Mouse (Mus musculus) brown adipose tissue, adult 24 weeks (tissue): Measurements from ENCODE around the gene Gm20479. TPM values are rescaled to one million over a fixed set of nuclear protein-coding genes. Genes with fewer than 3 reads are reported as not detected.

Experiments
- H3K27ac ChIP-seq: fragments of 200-500 bp; replicated peaks from 2 replicates; pipeline ENCODE4 v1.5.1; 2012; ENCODE audit warnings: low read depth, mild to moderate bottlenecking, low read length
- H3K4me1 ChIP-seq: fragments of 200-500 bp; 2 replicates; pipeline ENCODE4 v1.6.1; 2012; ENCODE audit warnings: low read length, mixed read lengths; ENCODE audit not compliant: control insufficient read depth, insufficient read depth, insufficient read length
- H3K4me3 ChIP-seq: fragments of 200-500 bp; 2 replicates; pipeline ENCODE4 v1.5.1; 2012; ENCODE audit warnings: low read depth, mild to moderate bottlenecking, low read length, moderate library complexity; ENCODE audit not compliant: insufficient read depth
- polyA plus RNA-seq: library from polyadenylated mRNA; stranded (reverse); fragments of >200 nt; gene quantifications from 2 replicates; pipeline ENCODE4 v1.2.4, GENCODE M21; 2012; ENCODE audit not compliant: missing spikeins, insufficient read depth, insufficient read length

Gm20479 gene
- polyA plus RNA-seq, 1 experiment: 3.5 TPM

- Histone ChIP-seq H3K4me1 (peaks cover 13% of the 10 kb centered on the region; the same call in 1 of the 2 replicates), H3K27ac (peak overlapping the region; percentile 49; the same call in 1 of the 2 replicates), H3K4me3 (0 out of 2 replicates have a peak overlapping the region, but pooled peaks have one; percentile 17)
Measured at GRCm38 (mm10) chr7:27322291-27322690, 34.9 kb downstream of the Gm20479 start.

- no peak overlapping the region for H3K27ac ChIP-seq
- peaks cover 2% of the 10 kb centered on the region; the same call in 1 of the 2 replicates for H3K4me1 ChIP-seq
- H3K4me3 ChIP-seq: no peak overlapping the region
Measured at GRCm38 (mm10) chr7:27319411-27319810, 37.8 kb downstream of the Gm20479 start.

- H3K27ac ChIP-seq: no peak overlapping the region
- H3K4me3 ChIP-seq: no peak overlapping the region
- H3K4me1 ChIP-seq: peaks cover 2% of the 10 kb centered on the region; the same call in 1 of the 2 replicates
Measured at GRCm38 (mm10) chr7:27315958-27316357, 41.3 kb downstream of the Gm20479 start.

DNA sequence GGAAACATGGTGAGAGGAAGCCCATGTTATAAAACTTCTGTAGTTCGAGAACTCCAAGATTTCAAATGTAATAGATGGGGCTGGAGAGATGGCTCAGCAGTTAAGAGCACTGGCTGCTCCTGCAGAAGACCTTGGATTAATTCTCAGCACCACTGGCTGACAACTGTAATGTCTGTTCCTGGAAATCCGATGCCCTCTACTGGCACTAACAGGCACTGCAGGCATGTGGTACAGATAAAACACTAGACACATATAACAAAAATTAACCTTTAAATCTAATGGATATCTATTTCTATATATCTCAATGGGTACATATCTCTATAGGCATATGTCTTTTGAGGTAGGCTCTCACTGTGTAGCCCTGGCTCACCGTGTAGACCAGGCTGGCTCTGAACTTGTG lies 42.8 kb downstream of the Gm20479 start:
- Histone ChIP-seq H3K27ac (no peak overlapping the region), H3K4me3 (no peak overlapping the region), H3K4me1 (peaks cover 7% of the 10 kb centered on the region)

DNA sequence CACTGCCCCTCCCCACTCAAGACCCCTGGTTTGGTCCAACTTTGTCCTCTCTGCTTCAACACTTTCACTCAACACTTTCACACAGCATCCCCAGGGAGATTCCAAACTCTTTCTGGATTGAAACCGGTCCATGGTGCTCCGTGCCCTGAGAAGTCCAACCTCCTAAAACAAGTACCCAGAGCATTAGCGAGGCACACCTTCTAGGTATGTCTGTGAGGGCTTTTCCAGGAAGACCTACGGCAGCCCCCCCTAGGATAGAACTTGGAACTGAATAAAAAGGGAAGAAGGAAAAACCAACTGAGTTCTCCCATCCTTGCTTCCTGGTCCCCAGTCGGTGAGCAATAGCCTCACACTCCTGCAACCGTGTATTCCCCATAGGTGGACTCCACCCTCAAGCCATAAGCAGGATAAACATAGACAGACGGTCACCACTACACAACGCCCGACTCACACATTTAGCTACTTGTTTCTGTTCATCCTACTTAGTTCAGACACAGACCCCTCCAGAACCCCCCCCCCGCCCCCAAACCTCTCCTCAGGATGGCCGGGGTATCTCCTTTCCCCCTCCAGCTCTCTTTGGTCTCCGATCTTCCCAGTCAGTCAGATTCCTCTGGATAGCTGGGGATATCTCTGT lies 45.5 kb downstream of the Gm20479 start:
- Histone ChIP-seq H3K4me1 (peaks cover 7% of the 10 kb centered on the region), H3K27ac (no peak overlapping the region), H3K4me3 (no peak overlapping the region)

- H3K27ac ChIP-seq: no peak overlapping the region
- peaks cover 7% of the 10 kb centered on the region for H3K4me1 ChIP-seq
- H3K4me3 ChIP-seq: no peak overlapping the region
Measured at GRCm38 (mm10) chr7:27310996-27311535, 46.2 kb downstream of the Gm20479 start.

GRCm38 (mm10) chr7:27310306-27310705 lies 46.9 kb downstream of the Gm20479 start:
- no peak overlapping the region for H3K4me3 ChIP-seq
- peaks cover 7% of the 10 kb centered on the region for H3K4me1 ChIP-seq
- no peak overlapping the region for H3K27ac ChIP-seq

DNA sequence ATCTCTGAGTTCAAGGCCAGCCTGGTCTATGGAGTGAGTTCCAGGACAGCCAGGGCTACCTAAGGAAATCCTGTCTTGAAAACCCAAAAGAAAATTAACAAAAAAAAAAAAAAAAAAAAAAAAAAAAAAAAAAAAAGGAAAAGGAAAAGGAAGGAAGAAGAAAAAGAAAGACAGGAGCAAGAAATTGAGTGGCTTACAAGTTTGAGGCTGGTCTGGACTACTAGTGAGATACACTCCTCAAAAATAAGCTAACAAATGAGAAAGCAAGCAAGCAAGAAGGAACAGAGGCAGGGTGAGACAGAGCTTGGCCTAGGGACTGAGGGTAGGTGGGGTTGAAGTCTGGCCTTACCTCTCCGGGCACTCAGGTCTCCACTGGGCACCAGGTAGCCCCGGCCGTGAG lies 47.4 kb downstream of the Gm20479 start:
- no peak overlapping the region for H3K27ac ChIP-seq
- H3K4me3 ChIP-seq: no peak overlapping the region
- H3K4me1 ChIP-seq: peaks cover 7% of the 10 kb centered on the region

GRCm38 (mm10) chr7:27308821-27309549 lies 48.2 kb downstream of the Gm20479 start:
- peaks cover 7% of the 10 kb centered on the region for H3K4me1 ChIP-seq
- no peak overlapping the region for H3K4me3 ChIP-seq
- peak overlapping the region; percentile 58; the same call in 1 of the 2 replicates for H3K27ac ChIP-seq

GRCm38 (mm10) chr7:27307551-27307950 lies 49.7 kb downstream of the Gm20479 start:
- H3K4me3 ChIP-seq: no peak overlapping the region
- H3K4me1 ChIP-seq: peaks cover 7% of the 10 kb centered on the region
- no peak overlapping the region for H3K27ac ChIP-seq

DNA sequence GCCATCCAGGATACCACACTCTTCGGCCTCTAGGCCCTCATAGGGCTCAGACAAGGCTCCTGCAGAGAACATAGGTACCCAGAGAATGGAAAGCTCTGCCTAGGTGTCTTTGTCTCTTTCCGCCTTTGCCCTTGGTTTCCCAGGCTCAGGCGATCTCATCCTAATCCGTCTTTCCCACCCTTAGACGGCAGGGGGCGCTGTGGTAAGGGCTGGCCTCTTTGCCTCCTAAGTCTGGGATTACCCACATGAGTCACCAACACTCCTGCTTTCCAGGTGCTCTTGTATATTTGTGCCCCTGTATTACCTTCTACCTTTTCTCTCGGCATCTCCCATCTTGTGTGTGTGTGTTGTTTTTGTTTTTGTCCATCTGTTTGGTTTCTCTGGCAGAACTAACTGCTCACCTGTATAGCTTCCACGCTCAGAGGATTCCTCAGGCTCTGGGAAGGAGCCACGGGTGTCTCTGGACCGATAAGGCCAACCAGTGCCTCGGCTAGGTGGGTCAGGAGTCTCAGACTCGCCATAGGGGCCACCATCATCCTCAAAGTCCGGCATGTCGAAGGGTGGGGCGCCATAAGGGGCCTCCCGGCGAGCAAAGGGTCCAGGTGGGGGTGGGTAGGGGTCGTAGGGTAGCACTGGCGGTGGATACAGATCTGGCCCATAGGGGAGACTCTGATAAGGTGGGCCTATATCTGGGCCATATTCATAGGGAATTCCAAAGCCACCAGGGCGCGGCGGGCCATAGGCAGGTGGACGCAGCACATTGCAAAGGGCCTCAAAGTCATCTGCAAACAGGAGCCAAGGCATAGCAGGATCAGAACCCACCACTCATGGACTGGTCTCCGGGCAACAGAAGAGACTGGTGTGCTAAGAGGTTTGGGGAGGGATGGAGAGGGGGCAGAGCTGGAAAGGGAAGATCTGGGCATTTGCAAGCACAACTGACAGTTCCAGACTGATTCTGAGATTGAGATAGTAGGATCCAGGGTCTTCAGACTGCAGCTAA lies 50.8 kb downstream of the Gm20479 start:
- Histone ChIP-seq H3K4me1 (peaks cover 7% of the 10 kb centered on the region), H3K4me3 (no peak overlapping the region)

DNA sequence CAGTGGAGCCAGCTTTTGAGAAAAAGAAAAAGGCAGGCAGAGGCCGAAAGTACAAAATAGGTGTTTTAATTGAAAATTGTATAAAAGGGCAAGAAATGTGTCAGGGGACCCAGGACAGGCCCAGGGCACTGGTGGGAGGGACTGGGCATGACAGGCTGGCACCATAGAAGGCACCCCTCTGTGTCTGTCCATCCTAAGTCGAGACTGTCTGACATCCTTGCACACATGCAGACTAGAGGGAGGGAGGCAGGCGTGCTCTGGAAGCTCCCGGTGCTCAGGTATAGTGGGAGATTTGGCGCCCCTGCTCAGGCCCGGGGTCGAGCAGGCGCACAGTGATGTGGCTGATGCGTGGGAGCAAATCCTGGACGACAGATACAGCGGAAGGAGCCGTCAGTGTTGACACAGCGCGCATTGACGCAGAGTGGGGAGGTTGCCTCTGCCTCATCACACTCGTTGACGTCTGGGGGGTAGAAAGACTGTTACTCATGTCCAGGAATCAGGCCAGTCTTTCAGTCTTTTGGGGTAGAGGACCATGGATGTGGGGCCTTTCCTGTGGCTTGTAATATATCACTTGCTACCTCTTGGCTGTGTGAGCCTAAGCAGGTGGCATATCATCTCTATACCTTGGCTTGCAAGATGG lies 52.0 kb downstream of the Gm20479 start:
- Histone ChIP-seq H3K4me1 (peaks cover 1% of the 10 kb centered on the region; the same call in 1 of the 2 replicates), H3K4me3 (no peak overlapping the region), H3K27ac (no peak overlapping the region)

More for the DNA sequence above, 50.8 kb downstream of the Gm20479 start:
- H3K27ac ChIP-seq: no peak overlapping the region
